Mouse (Mus musculus): ENCODE measurements at regions not wholly inside any gene's neighbourhood (a gene's known extent, or its start where the extent isn't known, plus 50 kb on each side); places are given as distances from the start of the nearest gene placed in this dataset.

GRCm38 (mm10) chr4:124135165-124135470 lies 217.3 kb upstream of the 4930535I16Rik start:
- TF ChIP-seq POLR2A (IDR thresholded peaks at IDR 0.05; ENCODE audit: borderline replicate concordance, extremely low read depth, low read depth, low read length): no peak
- TF ChIP-seq CTCF (IDR thresholded peaks at IDR 0.05; ENCODE audit: insufficient read depth, low read length): no peak

Measured in lung, adult 2 months (tissue).